Mouse (Mus musculus): Measurements from ENCODE around the gene Uqcr11. TPM values are rescaled to one million over a fixed set of nuclear protein-coding genes. Genes with fewer than 3 reads are reported as not detected.

Gene Uqcr11
- polyA plus RNA-seq, 1 experiment = 1,545 TPM

DNA sequence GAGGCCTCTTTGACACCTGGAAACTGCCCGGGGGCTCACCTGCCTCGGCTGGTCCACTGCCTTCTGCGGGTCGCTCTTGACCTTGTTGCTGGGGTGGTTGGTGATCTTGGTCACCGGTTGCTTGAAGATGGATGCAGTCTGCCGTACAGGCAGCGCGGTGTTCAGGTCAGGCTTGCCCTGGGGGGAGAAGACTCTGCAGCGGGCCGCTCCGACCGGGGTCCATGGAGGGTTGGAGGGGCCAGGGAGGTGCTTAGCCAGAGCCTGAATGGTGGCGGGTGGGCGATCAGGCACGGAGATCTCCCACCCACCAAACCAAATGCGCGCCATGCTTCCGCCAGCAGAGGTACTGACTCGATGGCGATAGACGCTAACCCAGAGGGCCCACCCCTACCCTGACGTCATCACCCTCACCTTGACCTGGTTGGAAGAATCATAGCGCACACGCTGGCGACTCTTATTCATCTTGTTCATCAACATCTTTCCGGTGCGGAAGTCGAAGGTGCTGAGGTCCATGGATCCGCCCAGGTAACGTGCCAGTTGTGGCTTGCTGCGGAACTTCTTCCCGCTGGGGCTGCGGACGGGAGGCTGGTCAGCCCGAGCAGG, 11.5 kb downstream of the Uqcr11 start:
- DNase-seq = peak in 1 of 2 experiments; percentile 27
- WGBS = 94% methylated on average over 35 of the region's 35 CpGs
- H3K27me3 ChIP-seq (ENCODE audit: control insufficient read depth, insufficient read depth, low read length) = no peaks in the 10 kb centered on the region
- no peak for TF ChIP-seq POLR2A (IDR thresholded peaks at IDR 0.05; ENCODE audit: borderline replicate concordance, insufficient read depth, low read length)
- no peak for TF ChIP-seq CTCF (IDR thresholded peaks at IDR 0.05; ENCODE audit: borderline replicate concordance, insufficient read depth, low read depth, low read length)
- no peak overlapping the region for H3K4me3 ChIP-seq (replicated peaks; ENCODE audit: insufficient read depth, low read depth, low read length)
- H3K27ac ChIP-seq (ENCODE audit: insufficient read depth, low read length) = no peak overlapping the region
- H3K4me1 ChIP-seq (ENCODE audit: control insufficient read depth, insufficient read depth, low read length) = peaks cover 11% of the 10 kb centered on the region

GRCm38 (mm10) chr10:80392687-80393086, 13.9 kb downstream of the Uqcr11 start:
- Histone ChIP-seq H3K27ac (ENCODE audit: insufficient read depth, low read length) (no peak overlapping the region), H3K4me1 (ENCODE audit: control insufficient read depth, insufficient read depth, low read length) (peaks cover 15% of the 10 kb centered on the region), H3K27me3 (ENCODE audit: control insufficient read depth, insufficient read depth, low read length) (no peaks in the 10 kb centered on the region), H3K4me3 (replicated peaks; ENCODE audit: insufficient read depth, low read depth, low read length) (no peak overlapping the region)
- DNase-seq = no peak
- WGBS = 53% methylated on average over 5 of the region's 5 CpGs
- TF ChIP-seq CTCF (IDR thresholded peaks at IDR 0.05; ENCODE audit: borderline replicate concordance, insufficient read depth, low read depth, low read length) (no peak), POLR2A (IDR thresholded peaks at IDR 0.05; ENCODE audit: borderline replicate concordance, insufficient read depth, low read length) (no peak)

DNA sequence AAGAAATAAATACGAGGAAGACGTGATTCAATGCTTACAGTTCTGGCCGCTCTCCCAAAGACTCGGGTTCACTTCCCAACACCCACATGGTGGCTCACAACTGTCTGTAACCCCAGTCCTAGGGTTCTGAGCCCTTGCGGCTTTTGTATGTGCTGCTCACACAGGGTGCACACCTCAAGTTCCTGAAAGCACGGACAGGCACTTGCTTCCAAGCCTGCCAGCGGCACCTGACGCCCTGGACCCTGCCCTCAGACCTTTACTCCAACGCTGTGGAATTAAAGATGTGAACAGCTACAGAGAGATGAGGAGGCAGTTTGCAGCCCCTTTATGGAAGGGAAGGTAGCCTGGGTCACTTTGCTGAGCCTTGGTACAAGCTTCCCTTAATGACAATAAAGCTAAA, 15.9 kb downstream of the Uqcr11 start:
- no peaks in the 10 kb centered on the region for H3K27me3 ChIP-seq (ENCODE audit: control insufficient read depth, insufficient read depth, low read length)
- TF ChIP-seq CTCF (IDR thresholded peaks at IDR 0.05; ENCODE audit: borderline replicate concordance, insufficient read depth, low read depth, low read length) (no peak), POLR2A (IDR thresholded peaks at IDR 0.05; ENCODE audit: borderline replicate concordance, insufficient read depth, low read length) (no peak)
- WGBS = 79% methylated on average over 9 of the region's 9 CpGs
- H3K4me3 ChIP-seq (replicated peaks; ENCODE audit: insufficient read depth, low read depth, low read length) = no peak overlapping the region
- H3K4me1 ChIP-seq (ENCODE audit: control insufficient read depth, insufficient read depth, low read length) = peaks cover 5% of the 10 kb centered on the region
- no peak overlapping the region for H3K27ac ChIP-seq (ENCODE audit: insufficient read depth, low read length)
- DNase-seq = no peak

- Histone ChIP-seq H3K4me3 (replicated peaks; ENCODE audit: insufficient read depth, low read depth, low read length) (no peak overlapping the region), H3K27ac (ENCODE audit: insufficient read depth, low read length) (no peak overlapping the region), H3K4me1 (ENCODE audit: control insufficient read depth, insufficient read depth, low read length) (peaks cover 16% of the 10 kb centered on the region), H3K27me3 (ENCODE audit: control insufficient read depth, insufficient read depth, low read length) (no peaks in the 10 kb centered on the region)
- 38% methylated on average over 4 of the region's 4 CpGs for WGBS
- peak in 1 of 2 experiments; percentile 28 for DNase-seq
- TF ChIP-seq POLR2A (IDR thresholded peaks at IDR 0.05; ENCODE audit: borderline replicate concordance, insufficient read depth, low read length) = no peak
- no peak for TF ChIP-seq CTCF (IDR thresholded peaks at IDR 0.05; ENCODE audit: borderline replicate concordance, insufficient read depth, low read depth, low read length)
Measured at GRCm38 (mm10) chr10:80389185-80389708, 17.4 kb downstream of the Uqcr11 start.

DNA sequence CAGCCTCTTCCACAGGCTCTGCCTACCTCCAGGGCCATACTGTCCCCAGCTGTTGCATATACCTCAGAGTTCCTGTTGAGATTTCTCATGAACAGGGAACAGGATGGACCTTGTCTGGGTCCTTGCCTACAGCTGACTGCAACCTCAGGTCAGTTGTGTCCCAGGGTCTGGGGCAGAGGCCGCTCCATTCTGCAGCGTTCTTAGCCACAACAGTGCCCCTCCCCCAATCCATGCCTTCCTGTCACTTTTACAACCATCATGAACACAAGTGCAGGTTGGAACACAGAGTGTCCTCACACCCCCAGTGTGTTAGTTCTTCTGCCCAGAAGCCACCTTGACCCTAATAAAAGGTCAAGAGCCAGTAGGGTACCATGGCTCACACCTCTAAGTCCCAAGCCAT, 17.9 kb downstream of the Uqcr11 start:
- no peak for DNase-seq

GRCm38 (mm10) chr10:80387522-80387959, 19.1 kb downstream of the Uqcr11 start, which contains the start of gene Mex3d:
Gene Mex3d, minus strand, starts transcription at chr10:80387659.
- WGBS = 2% methylated on average over 43 of the region's 61 CpGs
- H3K4me1 ChIP-seq (ENCODE audit: control insufficient read depth, insufficient read depth, low read length) = peaks cover 24% of the 10 kb centered on the region
- TF ChIP-seq CTCF (IDR thresholded peaks at IDR 0.05; ENCODE audit: borderline replicate concordance, insufficient read depth, low read depth, low read length) = no peak
- peak; percentile 22; the same call in 1 of the 2 replicates for TF ChIP-seq POLR2A (IDR thresholded peaks at IDR 0.05; ENCODE audit: borderline replicate concordance, insufficient read depth, low read length)

More for the DNA sequence above, 17.9 kb downstream of the Uqcr11 start:
- WGBS = 35% methylated on average over 2 of the region's 2 CpGs
- Histone ChIP-seq H3K27ac (ENCODE audit: insufficient read depth, low read length) (no peak overlapping the region), H3K4me1 (ENCODE audit: control insufficient read depth, insufficient read depth, low read length) (peaks cover 21% of the 10 kb centered on the region), H3K27me3 (ENCODE audit: control insufficient read depth, insufficient read depth, low read length) (no peaks in the 10 kb centered on the region), H3K4me3 (replicated peaks; ENCODE audit: insufficient read depth, low read depth, low read length) (no peak overlapping the region)
- TF ChIP-seq POLR2A (IDR thresholded peaks at IDR 0.05; ENCODE audit: borderline replicate concordance, insufficient read depth, low read length) = no peak
- no peak for TF ChIP-seq CTCF (IDR thresholded peaks at IDR 0.05; ENCODE audit: borderline replicate concordance, insufficient read depth, low read depth, low read length)

GRCm38 (mm10) chr10:80386735-80387471, 19.7 kb downstream of the Uqcr11 start:
- 4% methylated on average over 89 of the region's 94 CpGs for WGBS
- no peak for TF ChIP-seq CTCF (IDR thresholded peaks at IDR 0.05; ENCODE audit: borderline replicate concordance, insufficient read depth, low read depth, low read length)
- H3K4me3 ChIP-seq (replicated peaks; ENCODE audit: insufficient read depth, low read depth, low read length) = peak overlapping the region; percentile 64
- H3K27ac ChIP-seq (ENCODE audit: insufficient read depth, low read length) = peak overlapping the region; percentile 1; the same call in 1 of the 2 replicates
- H3K27me3 ChIP-seq (ENCODE audit: control insufficient read depth, insufficient read depth, low read length) = no peaks in the 10 kb centered on the region
- peaks cover 24% of the 10 kb centered on the region for H3K4me1 ChIP-seq (ENCODE audit: control insufficient read depth, insufficient read depth, low read length)
- DNase-seq = peak in 1 of 2 experiments; percentile 48

More at GRCm38 (mm10) chr10:80387522-80387959, 19.1 kb downstream of the Uqcr11 start, which contains the start of gene Mex3d:
- H3K27me3 ChIP-seq (ENCODE audit: control insufficient read depth, insufficient read depth, low read length) = no peaks in the 10 kb centered on the region
- DNase-seq = peak; percentile 85 to 88
- peak within 1 kb of the TSS; percentile 63 for H3K27ac ChIP-seq (ENCODE audit: insufficient read depth, low read length)
- peak within 1 kb of the TSS; percentile 84 for H3K4me3 ChIP-seq (replicated peaks; ENCODE audit: insufficient read depth, low read depth, low read length)
